Mouse (Mus musculus): ENCODE data around the gene Abcc4.

DNA sequence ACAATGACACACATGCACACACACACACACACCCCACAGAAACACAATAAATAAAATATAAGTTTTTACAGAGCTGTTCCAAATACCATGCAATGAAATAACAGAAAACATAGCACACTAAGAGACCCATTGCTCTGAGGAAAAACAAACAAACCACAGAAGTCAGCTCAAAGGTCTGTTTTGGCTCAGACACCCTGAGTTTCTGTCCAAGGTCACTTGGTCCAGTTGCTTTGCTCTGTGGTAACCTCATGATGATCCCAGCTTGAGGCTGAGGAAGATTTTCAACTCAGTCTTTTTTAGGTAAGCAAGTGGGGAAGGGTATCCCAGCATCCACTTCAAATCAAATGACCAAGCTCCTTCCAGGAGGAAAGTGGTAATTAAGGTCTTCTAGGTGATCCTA is 4.9 kb upstream of the Abcc4 start:
- TF ChIP-seq CTCF (IDR thresholded peaks at IDR 0.05; ENCODE audit: borderline replicate concordance, insufficient read depth, low read depth, low read length), result no peak
- TF ChIP-seq POLR2A (IDR thresholded peaks at IDR 0.05; ENCODE audit: borderline replicate concordance, insufficient read depth, low read length), result no peak

Measured in cerebellum, adult 2 months (tissue).